Mouse (Mus musculus): ENCODE results near the gene Olfr56. TPM values are rescaled to one million over a fixed set of nuclear protein-coding genes. Genes with fewer than 3 reads are reported as not detected.
"Not testable (repeated sequence)": the region's sequence is repeated elsewhere in the genome, so short reads cannot be mapped to it uniquely, and the experiment has no call there.

The Olfr56 gene
- polyA plus RNA-seq (2014; fragmentation: Nextera tagmentation; extraction: Ambion mirVana), result not detected in 2 replicates

GRCm38 (mm10) chr11:48978240-48978939 lies at the start of gene Olfr56:
TSS of gene Olfr56 (plus strand) at chr11:48978889.
- not testable (repeated sequence) for ATAC-seq; H3K9me3 ChIP-seq (replicated peaks; ENCODE audit: control insufficient read depth, low read length); H3K36me3 ChIP-seq (ENCODE audit: control insufficient read depth, insufficient read depth, low read length); H3K4me1 ChIP-seq (ENCODE audit: control insufficient read depth, insufficient read depth, low read length); H3K9ac ChIP-seq (ENCODE audit: low read length); H3K4me2 ChIP-seq (ENCODE audit: low read length); DNase-seq (ENCODE audit: low spot score); H3K4me3 ChIP-seq (ENCODE audit: low read depth, low read length); H3K27ac ChIP-seq (ENCODE audit: low read depth, low read length); H3K27me3 ChIP-seq (replicated peaks; ENCODE audit: control insufficient read depth, insufficient read depth, low read length)
- WGBS, result no CpG with 5 or more reads among the region's 1 CpGs

- not testable (repeated sequence) for H3K27me3 ChIP-seq (replicated peaks; ENCODE audit: control insufficient read depth, insufficient read depth, low read length); H3K4me3 ChIP-seq (ENCODE audit: low read depth, low read length); H3K4me2 ChIP-seq (ENCODE audit: low read length); H3K4me1 ChIP-seq (ENCODE audit: control insufficient read depth, insufficient read depth, low read length); H3K9ac ChIP-seq (ENCODE audit: low read length); H3K27ac ChIP-seq (ENCODE audit: low read depth, low read length); H3K9me3 ChIP-seq (replicated peaks; ENCODE audit: control insufficient read depth, low read length); ATAC-seq; DNase-seq (ENCODE audit: low spot score); H3K36me3 ChIP-seq (ENCODE audit: control insufficient read depth, insufficient read depth, low read length)
- WGBS, result 81% methylated on average over 1 of the region's 1 CpGs
Measured at GRCm38 (mm10) chr11:48933422-48933821, 45.3 kb upstream of the Olfr56 start.

DNA sequence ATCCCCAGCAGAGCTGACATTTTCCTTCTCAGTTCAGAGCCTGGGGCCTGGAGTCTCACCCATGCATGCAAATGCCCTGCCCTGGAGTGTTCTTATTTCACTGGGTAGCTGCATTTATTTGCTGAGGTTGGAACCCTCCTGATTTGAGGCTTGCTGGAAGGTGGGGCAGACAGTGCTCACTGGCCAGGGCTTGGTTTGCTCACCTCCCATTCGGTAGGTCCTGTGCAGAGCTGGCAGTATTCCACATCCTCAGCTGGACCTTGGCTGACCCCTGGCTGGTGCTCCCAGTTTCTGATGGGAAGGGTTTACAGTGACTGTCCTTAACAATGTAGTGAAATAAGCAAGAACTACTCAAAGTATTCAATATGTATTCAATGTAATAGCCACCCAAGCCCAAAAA lies 44.8 kb upstream of the Olfr56 start:
- H3K9me3 ChIP-seq (replicated peaks; ENCODE audit: control insufficient read depth, low read length); H3K36me3 ChIP-seq (ENCODE audit: control insufficient read depth, insufficient read depth, low read length); H3K27me3 ChIP-seq (replicated peaks; ENCODE audit: control insufficient read depth, insufficient read depth, low read length); ATAC-seq; DNase-seq (ENCODE audit: low spot score); H3K27ac ChIP-seq (ENCODE audit: low read depth, low read length); H3K4me1 ChIP-seq (ENCODE audit: control insufficient read depth, insufficient read depth, low read length); H3K9ac ChIP-seq (ENCODE audit: low read length); H3K4me3 ChIP-seq (ENCODE audit: low read depth, low read length); H3K4me2 ChIP-seq (ENCODE audit: low read length): not testable (repeated sequence)
- 100% methylated on average over 1 of the region's 1 CpGs for WGBS

DNA sequence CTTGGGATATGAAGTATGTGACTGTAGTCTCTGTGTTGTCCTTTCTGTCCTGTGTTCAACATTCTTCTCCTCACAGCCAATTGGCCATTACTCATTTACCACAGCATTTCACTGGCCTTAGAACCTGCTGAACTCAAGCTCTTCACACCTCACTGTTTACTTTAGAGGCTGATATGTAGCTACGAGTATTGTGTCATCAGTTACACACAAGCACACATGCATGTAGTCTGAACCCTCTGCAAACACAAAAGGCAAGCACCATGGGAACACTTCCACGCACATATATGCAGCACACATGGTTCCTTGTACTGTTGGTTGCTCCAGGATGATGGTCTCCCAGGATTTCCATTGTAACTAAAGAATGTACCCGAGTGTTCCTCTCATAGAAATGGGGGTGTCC lies 43.4 kb upstream of the Olfr56 start:
- H3K36me3 ChIP-seq (ENCODE audit: control insufficient read depth, insufficient read depth, low read length); ATAC-seq; H3K4me1 ChIP-seq (ENCODE audit: control insufficient read depth, insufficient read depth, low read length); H3K4me2 ChIP-seq (ENCODE audit: low read length); H3K27me3 ChIP-seq (replicated peaks; ENCODE audit: control insufficient read depth, insufficient read depth, low read length); H3K9ac ChIP-seq (ENCODE audit: low read length); H3K4me3 ChIP-seq (ENCODE audit: low read depth, low read length); DNase-seq (ENCODE audit: low spot score); H3K9me3 ChIP-seq (replicated peaks; ENCODE audit: control insufficient read depth, low read length); H3K27ac ChIP-seq (ENCODE audit: low read depth, low read length): not testable (repeated sequence)
- no CpG with 5 or more reads among the region's 3 CpGs for WGBS

DNA sequence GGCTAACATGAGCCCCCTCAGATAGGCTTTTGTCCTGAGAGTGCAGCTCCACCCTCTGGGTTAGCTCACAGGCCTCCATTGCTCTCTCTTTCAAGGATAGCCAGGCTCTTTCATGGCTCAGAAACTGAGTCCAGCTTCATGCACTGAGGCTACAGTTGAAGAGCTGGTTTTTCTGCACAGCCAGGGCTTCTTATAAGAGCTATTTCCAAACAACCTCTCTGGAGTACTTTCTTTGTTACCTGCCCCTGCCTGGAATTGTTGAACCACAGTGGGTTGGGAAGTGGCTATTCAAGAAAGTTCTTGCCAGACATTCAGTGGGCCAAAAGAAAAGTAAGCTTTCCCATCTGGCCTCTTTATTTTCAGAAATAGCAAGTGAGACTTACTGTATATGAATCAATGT lies 39.4 kb upstream of the Olfr56 start:
- H3K27ac ChIP-seq (ENCODE audit: low read depth, low read length); H3K4me1 ChIP-seq (ENCODE audit: control insufficient read depth, insufficient read depth, low read length); H3K36me3 ChIP-seq (ENCODE audit: control insufficient read depth, insufficient read depth, low read length); ATAC-seq; H3K27me3 ChIP-seq (replicated peaks; ENCODE audit: control insufficient read depth, insufficient read depth, low read length); H3K9me3 ChIP-seq (replicated peaks; ENCODE audit: control insufficient read depth, low read length); DNase-seq (ENCODE audit: low spot score); H3K4me3 ChIP-seq (ENCODE audit: low read depth, low read length); H3K4me2 ChIP-seq (ENCODE audit: low read length); H3K9ac ChIP-seq (ENCODE audit: low read length): not testable (repeated sequence)

- H3K9ac ChIP-seq (ENCODE audit: low read length); H3K4me2 ChIP-seq (ENCODE audit: low read length); H3K9me3 ChIP-seq (replicated peaks; ENCODE audit: control insufficient read depth, low read length); H3K36me3 ChIP-seq (ENCODE audit: control insufficient read depth, insufficient read depth, low read length); H3K27me3 ChIP-seq (replicated peaks; ENCODE audit: control insufficient read depth, insufficient read depth, low read length); H3K27ac ChIP-seq (ENCODE audit: low read depth, low read length); H3K4me1 ChIP-seq (ENCODE audit: control insufficient read depth, insufficient read depth, low read length); H3K4me3 ChIP-seq (ENCODE audit: low read depth, low read length); ATAC-seq; DNase-seq (ENCODE audit: low spot score): not testable (repeated sequence)
- 95% methylated on average over 6 of the region's 6 CpGs for WGBS
Measured at GRCm38 (mm10) chr11:48946090-48946489, 32.6 kb upstream of the Olfr56 start, which contains the start of gene Psme2b. TSS of gene Psme2b (minus strand) at chr11:48946190.

DNA sequence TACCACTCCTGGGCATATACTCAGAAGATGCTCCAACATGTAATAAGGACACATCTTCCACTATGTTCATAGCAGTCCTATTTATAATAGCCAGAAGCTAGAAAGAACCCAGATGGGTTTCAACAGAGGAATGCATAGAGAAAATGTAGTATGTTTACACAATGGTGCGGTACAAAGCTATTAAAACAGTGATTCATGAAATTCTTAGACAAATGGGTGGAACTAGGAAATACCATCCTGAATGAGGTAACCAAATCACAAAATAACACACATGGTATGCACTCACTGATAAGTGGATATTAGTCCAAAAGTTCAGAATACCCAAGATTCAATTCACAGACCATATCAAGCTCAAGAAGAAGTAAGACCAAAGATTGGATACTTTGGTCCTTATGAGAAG lies 4.0 kb upstream of the Olfr56 start:
- not testable (repeated sequence) for H3K9ac ChIP-seq (ENCODE audit: low read length); H3K27me3 ChIP-seq (replicated peaks; ENCODE audit: control insufficient read depth, insufficient read depth, low read length); H3K4me3 ChIP-seq (ENCODE audit: low read depth, low read length); H3K27ac ChIP-seq (ENCODE audit: low read depth, low read length); H3K9me3 ChIP-seq (replicated peaks; ENCODE audit: control insufficient read depth, low read length); H3K4me1 ChIP-seq (ENCODE audit: control insufficient read depth, insufficient read depth, low read length); DNase-seq (ENCODE audit: low spot score); ATAC-seq; H3K36me3 ChIP-seq (ENCODE audit: control insufficient read depth, insufficient read depth, low read length); H3K4me2 ChIP-seq (ENCODE audit: low read length)
- WGBS, result no CpG with 5 or more reads among the region's 1 CpGs

DNA sequence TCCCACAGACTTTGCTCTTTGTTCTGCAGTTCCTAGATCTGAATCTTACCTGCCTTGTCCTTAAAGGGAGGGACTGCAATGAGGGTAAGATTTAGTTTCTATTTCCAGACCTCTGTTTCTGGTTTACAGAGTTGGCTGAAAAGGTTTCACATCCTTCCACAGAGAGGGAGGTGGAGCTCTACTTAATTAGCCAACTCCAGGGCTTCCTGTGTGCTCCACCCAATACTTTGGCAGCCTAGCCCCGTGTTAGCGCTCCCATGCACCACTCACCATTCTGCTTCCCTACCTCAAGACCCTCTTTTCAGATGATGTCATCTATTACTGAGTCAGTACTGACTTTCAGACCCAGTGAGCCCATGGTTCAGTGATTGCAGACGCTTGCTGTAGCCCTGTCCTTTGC lies 562 bp downstream of the Olfr56 start, which contains the start of gene 9930111J21Rik1:
TSS of gene 9930111J21Rik1 (minus strand) at position 148 of the 400 bp plus-strand sequence.
- H3K27me3 ChIP-seq (replicated peaks; ENCODE audit: control insufficient read depth, insufficient read depth, low read length); H3K4me1 ChIP-seq (ENCODE audit: control insufficient read depth, insufficient read depth, low read length); ATAC-seq; H3K27ac ChIP-seq (ENCODE audit: low read depth, low read length); H3K9ac ChIP-seq (ENCODE audit: low read length); DNase-seq (ENCODE audit: low spot score); H3K9me3 ChIP-seq (replicated peaks; ENCODE audit: control insufficient read depth, low read length); H3K4me2 ChIP-seq (ENCODE audit: low read length); H3K36me3 ChIP-seq (ENCODE audit: control insufficient read depth, insufficient read depth, low read length); H3K4me3 ChIP-seq (ENCODE audit: low read depth, low read length): not testable (repeated sequence)
- WGBS, result no CpG with 5 or more reads among the region's 3 CpGs

DNA sequence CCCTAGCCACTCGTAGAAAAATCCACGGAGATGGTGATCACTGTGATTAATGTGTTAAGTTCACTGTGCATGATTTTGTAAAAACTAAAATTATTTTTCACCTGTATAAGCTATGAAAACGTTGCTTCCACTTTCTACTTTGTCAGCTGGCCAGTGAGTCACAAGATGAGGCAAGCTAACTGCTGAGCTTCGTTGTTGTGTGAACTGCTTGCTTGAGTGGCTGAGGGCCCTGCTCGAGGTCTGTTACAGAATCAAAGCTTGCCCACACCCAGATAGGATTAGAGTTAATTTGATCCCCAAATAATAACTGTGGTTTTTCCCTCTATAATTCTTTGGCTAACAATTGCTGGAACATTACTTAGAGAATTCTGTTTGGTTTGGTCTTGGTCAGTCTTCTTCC lies 1.4 kb downstream of the Olfr56 start:
- DNase-seq (ENCODE audit: low spot score); H3K4me2 ChIP-seq (ENCODE audit: low read length); H3K27ac ChIP-seq (ENCODE audit: low read depth, low read length); H3K9me3 ChIP-seq (replicated peaks; ENCODE audit: control insufficient read depth, low read length); H3K4me3 ChIP-seq (ENCODE audit: low read depth, low read length); ATAC-seq; H3K9ac ChIP-seq (ENCODE audit: low read length); H3K4me1 ChIP-seq (ENCODE audit: control insufficient read depth, insufficient read depth, low read length); H3K27me3 ChIP-seq (replicated peaks; ENCODE audit: control insufficient read depth, insufficient read depth, low read length); H3K36me3 ChIP-seq (ENCODE audit: control insufficient read depth, insufficient read depth, low read length): not testable (repeated sequence)
- no CpG with 5 or more reads among the region's 5 CpGs for WGBS
